13 mouse cellular contexts compared by ENCODE assay signal in the genomic region with DNA sequence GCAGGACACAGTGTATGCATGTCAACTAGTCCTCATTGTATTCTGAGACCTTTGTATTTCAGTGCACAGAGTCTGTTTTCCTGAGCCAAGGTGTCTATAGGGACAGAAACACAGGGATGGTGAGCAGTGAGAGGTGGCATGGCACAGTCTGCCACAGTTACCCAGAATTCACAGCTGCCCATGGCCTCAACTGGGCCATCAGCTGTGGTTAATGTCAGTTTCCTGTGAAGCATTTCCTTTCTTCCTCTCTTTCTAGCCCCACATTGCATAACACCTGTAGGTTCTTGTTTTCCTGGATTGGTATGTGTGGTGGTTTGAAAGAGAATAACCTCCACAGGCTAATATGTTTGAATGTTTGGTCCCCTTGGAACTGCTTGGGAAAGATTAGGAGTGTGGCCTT. TPM values are rescaled to one million over a fixed set of nuclear protein-coding genes. Genes with fewer than 3 reads are reported as not detected.
A peak's percentile ranks its signal among the peaks of the same experiment; 100 is the strongest.
DNase-seq lines count a peak whose midpoint lies in the region; ATAC-seq lines count a peak whose summit lies in the region.
"Had no signal": no experiment of that assay in that cellular context is flagged by ENCODE, and none has a peak within 500 bp of the region (broad histone marks: within the 10 kb centered on the region; RNA-seq: fewer than 3 reads in every experiment).

No protein-coding gene starts in this region.

- H3K36me3 ChIP-seq in heart, embryonic 12.5 days: no peaks in the 10 kb centered on the region
- H3K36me3 ChIP-seq in heart, embryonic 10.5 days: no peaks in the 10 kb centered on the region
- no peaks in the 10 kb centered on the region for H3K36me3 ChIP-seq in embryonic facial prominence, embryonic 13.5 days
- H3K36me3 ChIP-seq in midbrain, embryonic 12.5 days: no peaks in the 10 kb centered on the region

- H3K27ac ChIP-seq in heart, embryonic 12.5 days (ENCODE audit: poor library complexity, severe bottlenecking): no peak overlapping the region
- H3K27ac ChIP-seq in heart, embryonic 10.5 days: no peak overlapping the region
- no peak overlapping the region for H3K27ac ChIP-seq in embryonic facial prominence, embryonic 13.5 days
- no peak overlapping the region for H3K27ac ChIP-seq in midbrain, embryonic 12.5 days (replicated peaks)

- H3K9ac ChIP-seq in heart, embryonic 12.5 days: peak overlapping the region; percentile 33; the same call in 1 of the 2 replicates
- peak overlapping the region; percentile 54; the same call in 1 of the 2 replicates for H3K9ac ChIP-seq in embryonic facial prominence, embryonic 13.5 days
- peak overlapping the region; percentile 54; the same call in 1 of the 2 replicates for H3K9ac ChIP-seq in midbrain, embryonic 12.5 days (replicated peaks)

- peak overlapping the region; percentile 74 for H3K4me2 ChIP-seq in heart, embryonic 12.5 days
- H3K4me2 ChIP-seq in embryonic facial prominence, embryonic 13.5 days: peak overlapping the region; percentile 59
- peak overlapping the region; percentile 64 for H3K4me2 ChIP-seq in midbrain, embryonic 12.5 days (replicated peaks)

- 0 out of 2 replicates have a peak, but pooled peaks cover 4% of the 10 kb centered on the region for H3K4me1 ChIP-seq in heart, embryonic 12.5 days (replicated peaks)
- H3K4me1 ChIP-seq in heart, embryonic 10.5 days: no peaks in the 10 kb centered on the region
- 0 out of 2 replicates have a peak, but pooled peaks cover 3% of the 10 kb centered on the region for H3K4me1 ChIP-seq in embryonic facial prominence, embryonic 13.5 days
- H3K4me1 ChIP-seq in midbrain, embryonic 12.5 days: peaks cover 7% of the 10 kb centered on the region

- peak overlapping the region; percentile 44; the same call in 1 of the 2 replicates for H3K4me3 ChIP-seq in heart, embryonic 12.5 days
- no peak overlapping the region; the same call in 1 of the 2 replicates for H3K4me3 ChIP-seq in heart, embryonic 10.5 days
- no peak overlapping the region for H3K4me3 ChIP-seq in embryonic facial prominence, embryonic 13.5 days
- H3K4me3 ChIP-seq in midbrain, embryonic 12.5 days: peak overlapping the region; percentile 43

- no peaks in the 10 kb centered on the region for H3K27me3 ChIP-seq in heart, embryonic 12.5 days (replicated peaks)
- no peaks in the 10 kb centered on the region for H3K27me3 ChIP-seq in heart, embryonic 10.5 days (ENCODE audit: insufficient read depth, poor library complexity, severe bottlenecking)
- no peaks in the 10 kb centered on the region for H3K27me3 ChIP-seq in embryonic facial prominence, embryonic 13.5 days
- no peaks in the 10 kb centered on the region for H3K27me3 ChIP-seq in midbrain, embryonic 12.5 days

- ATAC-seq in heart, embryonic 12.5 days (ENCODE audit: insufficient number of reproducible peaks, low FRiP score): no peak; the same call in 1 of the 2 replicates
- ATAC-seq in embryonic facial prominence, embryonic 13.5 days (ENCODE audit: insufficient number of reproducible peaks, insufficient read depth, low FRiP score, low TSS enrichment, low read depth): no peak
- ATAC-seq in midbrain, embryonic 12.5 days (ENCODE audit: low FRiP score, low read depth): peak; percentile 14; the same call in 1 of the 2 replicates
- no peak for ATAC-seq in inflammation-experienced regulatory T-cells, adult 6 months
- ATAC-seq: activated CD4-positive, CD25-positive, alpha-beta regulatory T cell, adult 4 months had no signal

- no peaks in the 10 kb centered on the region for H3K9me3 ChIP-seq in heart, embryonic 12.5 days (replicated peaks)
- H3K9me3 ChIP-seq in heart, embryonic 10.5 days: no peaks in the 10 kb centered on the region
- no peaks in the 10 kb centered on the region for H3K9me3 ChIP-seq in embryonic facial prominence, embryonic 13.5 days
- H3K9me3 ChIP-seq in midbrain, embryonic 12.5 days: no peaks in the 10 kb centered on the region

- DNase-seq in heart, embryonic 10.5 days (ENCODE audit: low spot score): no peak
- DNase-seq in induced T-regulatory cell, adult 2 months (ENCODE audit: low read depth): peak; percentile 18
- no peak for DNase-seq in layer of hippocampus, adult 11-12 months (ENCODE audit: low spot score)
- no peak for DNase-seq in layer of hippocampus, adult 8-10 months (ENCODE audit: low spot score in 2 of 2)
- DNase-seq: gastrocnemius, postnatal 36 days; lung, postnatal 10 days had no signal

RNA-seq across cellular contexts. Expression of a gene that starts 18.5 kb away (rescaled TPM):
- polyA plus RNA-seq in heart, embryonic 12.5 days (2016; fragmentation: Nextera tagmentation; extraction: Ambion mirVana): not detected in 2 replicates
- polyA plus RNA-seq in heart, embryonic 10.5 days (2016; fragmentation: Nextera tagmentation; extraction: Ambion mirVana): not detected in 2 replicates
- 0.81 and 1.4 TPM in 2 replicates for polyA plus RNA-seq in embryonic facial prominence, embryonic 13.5 days (2015; fragmentation: Nextera tagmentation; extraction: Ambion mirVana)
- not detected in 2 replicates for polyA plus RNA-seq in midbrain, embryonic 12.5 days (2016; fragmentation: Nextera tagmentation; extraction: Ambion mirVana)
- not detected for polyA plus RNA-seq in inflammation-experienced regulatory T-cells, adult 6 months (2017; shearing (Covaris generic))
- not detected for total RNA-seq in layer of hippocampus, adult 8-10 months (2022)
- total RNA-seq: gastrocnemius, postnatal 36 days had no signal
- polyA plus RNA-seq: activated CD4-positive, CD25-positive, alpha-beta regulatory T cell, adult 4 months; C2C12; small intestine, adult 2 months had no signal

RNA-seq across cellular contexts. Expression of a gene that starts 38.5 kb away (rescaled TPM):
- polyA plus RNA-seq in heart, embryonic 12.5 days (2016; fragmentation: Nextera tagmentation; extraction: Ambion mirVana): not detected in 2 replicates
- not detected in 2 replicates for polyA plus RNA-seq in heart, embryonic 10.5 days (2016; fragmentation: Nextera tagmentation; extraction: Ambion mirVana)
- not detected in 2 replicates for polyA plus RNA-seq in embryonic facial prominence, embryonic 13.5 days (2015; fragmentation: Nextera tagmentation; extraction: Ambion mirVana)
- polyA plus RNA-seq in midbrain, embryonic 12.5 days (2016; fragmentation: Nextera tagmentation; extraction: Ambion mirVana): not detected in 2 replicates
- polyA plus RNA-seq in inflammation-experienced regulatory T-cells, adult 6 months (2017; shearing (Covaris generic)): not detected
- total RNA-seq in layer of hippocampus, adult 8-10 months (2022): not detected
- total RNA-seq: gastrocnemius, postnatal 36 days had no signal
- polyA plus RNA-seq: activated CD4-positive, CD25-positive, alpha-beta regulatory T cell, adult 4 months; C2C12; small intestine, adult 2 months had no signal

Comparison
In these comparisons a context has a peak if more than half of its experiments do, and no peak if none do; other contexts are left out.
1. H3K4me3 ChIP-seq: peak in heart, embryonic 12.5 days (single experiment) and midbrain, embryonic 12.5 days (single experiment); none in heart, embryonic 10.5 days (single experiment) and embryonic facial prominence, embryonic 13.5 days (single experiment).
2. Peak in every context shown above with its lines, with median percentiles within 50 percentile points of each other: H3K4me2 ChIP-seq and H3K9ac ChIP-seq.